Mouse (Mus musculus) liver, embryonic 14 days (tissue): ENCODE data around the gene Cort. TPM values are rescaled to one million over a fixed set of nuclear protein-coding genes. Genes with fewer than 3 reads are reported as not detected.

Experiments used
- polyA plus RNA-seq: library from polyadenylated mRNA; depleted of rRNA; stranded (reverse); fragments of >200 nt; gene quantifications from 2 replicates; pipeline ENCODE4 v1.2.3, GENCODE M21; 2012; rRNA removed

The Cort gene
- polyA plus RNA-seq = 0.06 TPM in 1 of 2 replicates, not detected in the other

DNA sequence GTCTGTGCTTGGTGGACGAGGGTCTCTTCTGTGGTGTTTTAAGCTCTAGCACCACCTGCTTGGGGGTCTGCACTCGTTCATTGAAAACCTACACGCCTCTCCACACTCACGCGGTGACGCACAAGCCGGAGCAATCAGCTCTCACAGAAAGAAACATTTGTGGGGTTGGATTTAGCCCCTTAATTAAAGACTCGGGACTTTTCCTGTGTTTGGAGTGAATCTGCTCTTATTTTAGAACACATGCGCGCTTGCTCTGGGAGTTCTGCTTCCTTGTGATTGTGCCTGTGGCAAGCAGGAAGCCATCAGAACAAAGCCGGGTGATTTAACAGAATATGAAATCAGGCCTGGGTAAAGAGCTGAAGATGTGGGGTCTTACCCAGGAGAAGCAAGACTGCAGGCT, at the start of gene Cort:
Cort (minus strand) TSS at position 101 of the 400 bp plus-strand sequence.

DNA sequence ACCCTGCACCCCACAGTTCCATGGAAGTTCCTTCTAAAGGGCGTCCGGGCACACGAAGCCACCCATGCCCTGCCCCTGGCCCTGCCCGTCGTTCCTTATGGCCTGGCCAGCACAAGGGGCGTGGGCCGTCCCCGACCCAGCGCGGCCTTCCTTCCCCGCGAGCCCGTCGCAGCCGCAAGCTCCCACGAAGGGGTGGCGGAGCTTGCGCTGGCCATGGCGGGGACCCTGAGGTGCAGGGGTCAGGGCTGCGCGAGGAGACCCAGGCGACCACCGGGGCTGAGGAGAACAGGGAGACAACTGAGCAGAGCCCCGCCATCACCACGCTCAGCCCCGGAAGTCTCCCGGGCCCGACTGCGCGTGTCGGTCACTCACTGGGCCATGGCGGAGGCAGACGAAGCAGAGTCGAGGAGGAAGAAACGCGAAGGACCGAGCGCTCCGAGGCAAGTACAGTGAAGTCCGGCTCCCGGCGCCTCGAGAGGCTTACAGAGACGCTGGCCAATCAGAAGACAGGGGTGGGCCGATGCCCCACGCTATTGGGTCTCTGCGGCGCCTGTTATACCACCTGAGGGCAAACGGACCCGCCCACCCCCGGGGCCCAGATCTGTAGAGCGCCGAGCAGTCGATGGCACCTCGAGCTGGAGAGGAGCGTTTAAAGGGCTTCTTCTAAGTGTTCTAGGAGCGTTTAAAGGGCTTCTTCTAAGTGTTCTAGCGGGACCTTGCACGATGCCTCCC, 39.8 kb upstream of the Cort start, which contains the start of gene Pgd:
Pgd (minus strand) TSS at position 557 of the 732 bp plus-strand sequence.

DNA sequence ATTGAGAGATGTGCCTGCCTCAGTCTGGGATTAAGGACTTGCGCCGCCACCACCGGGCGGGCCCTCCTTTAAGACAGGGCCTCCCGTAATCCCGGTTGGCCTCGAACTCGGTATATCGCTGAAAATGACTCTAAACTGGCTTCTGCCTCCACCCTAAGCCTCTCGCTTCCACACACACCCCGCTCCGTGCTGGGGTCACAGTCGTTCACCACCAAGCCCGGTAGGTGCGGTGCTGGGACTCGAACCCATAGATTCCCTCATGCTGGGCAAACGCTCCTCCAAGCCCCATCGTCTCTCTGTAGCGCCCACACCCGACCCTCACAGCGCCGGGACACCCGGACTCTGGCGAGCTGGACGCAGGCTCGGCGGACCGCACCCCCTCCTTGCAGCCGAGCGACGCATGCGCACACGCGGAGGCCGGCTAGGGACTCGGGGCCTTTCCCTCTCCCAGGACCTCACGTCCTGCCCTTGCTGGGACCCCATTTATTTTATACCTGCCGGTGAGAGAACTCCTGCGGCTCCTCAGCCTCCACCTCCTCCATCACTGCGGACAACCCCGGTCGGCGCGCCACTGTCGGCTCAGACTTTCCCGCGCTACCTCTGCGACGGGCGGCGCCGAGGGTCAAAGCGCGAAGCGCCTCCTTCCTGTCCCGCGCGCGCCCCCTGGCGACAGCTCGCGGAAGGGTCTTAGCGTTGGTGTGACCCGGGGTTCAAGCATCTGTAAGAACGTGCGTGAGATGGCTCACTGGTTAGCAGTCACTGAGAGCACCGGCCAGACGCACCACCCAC, 10.6 kb upstream of the Cort start, which contains the start of gene Cenps:
Cenps (minus strand) TSS at position 648 of the 789 bp plus-strand sequence.

DNA sequence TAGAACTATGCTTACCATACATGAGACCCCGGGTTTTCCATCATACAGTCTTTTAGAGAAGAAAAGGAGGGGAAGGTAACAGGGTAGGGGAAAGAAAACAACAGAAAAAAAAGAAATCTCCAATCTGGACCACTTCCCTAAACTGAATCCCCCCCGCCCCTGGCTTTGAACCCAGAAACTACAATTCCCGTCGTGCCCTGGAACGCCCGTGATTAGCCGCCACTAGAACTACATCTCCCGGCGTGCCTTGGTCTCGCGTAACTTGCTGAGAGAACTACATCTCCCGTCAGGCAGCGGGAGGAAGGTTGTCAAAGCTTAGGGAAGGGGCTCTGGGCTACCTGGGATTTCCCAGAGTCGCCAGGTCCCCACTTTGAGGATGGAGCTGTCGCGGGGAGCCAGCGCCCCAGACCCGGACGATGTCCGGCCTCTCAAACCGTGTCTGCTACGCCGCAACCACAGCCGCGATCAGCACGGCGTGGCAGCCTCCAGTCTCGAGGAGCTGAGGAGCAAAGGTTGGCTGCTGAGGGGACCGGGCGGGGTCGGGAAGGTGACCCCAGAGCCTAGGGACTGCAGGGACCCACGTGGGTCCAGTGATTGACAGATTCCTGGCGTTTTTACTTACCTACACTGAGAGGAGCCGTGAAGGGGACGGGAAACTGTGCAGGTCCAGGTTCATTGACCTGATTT, 22.5 kb downstream of the Cort start, which contains the start of gene Dffa:
Dffa (plus strand) TSS at position 272 of the 687 bp plus-strand sequence.

DNA sequence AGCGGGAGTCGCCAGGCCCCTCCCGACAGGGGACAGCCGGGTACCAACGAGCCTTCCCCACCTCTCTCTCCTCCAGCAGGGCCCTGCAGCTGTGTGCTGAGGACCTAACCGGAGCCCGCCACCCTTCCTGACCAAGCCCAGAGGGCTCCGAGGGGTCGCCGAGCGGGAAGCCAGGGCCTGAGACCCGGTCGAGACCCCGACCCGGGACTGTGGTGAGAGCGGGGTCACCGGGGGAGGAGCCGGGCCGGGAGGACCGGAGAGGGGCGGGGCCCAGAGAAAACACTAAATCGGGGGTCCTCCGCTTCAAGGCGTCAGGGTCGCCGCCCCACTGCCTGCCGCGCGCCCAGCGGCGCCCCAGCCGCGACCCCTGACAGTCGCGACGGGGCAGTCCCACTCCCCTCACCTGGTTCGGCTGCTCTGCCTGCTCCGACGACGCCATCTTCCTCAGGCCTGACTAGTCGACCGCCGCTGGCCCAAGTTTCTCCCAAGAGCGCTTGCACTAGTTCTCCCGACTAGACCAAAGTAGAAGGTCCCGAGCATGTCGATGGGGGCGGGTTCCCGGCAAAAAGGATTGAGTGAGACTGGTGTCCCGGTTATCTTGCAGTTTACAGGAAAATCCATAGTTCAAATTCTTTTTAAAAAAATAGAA, 27.1 kb downstream of the Cort start, which contains the start of gene Pex14:
Pex14 (minus strand) TSS at position 508 of the 649 bp plus-strand sequence.

Other genes starting within 250 kb of the Cort start
- 12.0 and 13.4 TPM in 2 replicates for gene Pex14, start 26.9 kb downstream of the Cort start, polyA plus RNA-seq
- gene Dffa, start 22.6 kb downstream of the Cort start, polyA plus RNA-seq = 11.5 and 13.4 TPM in 2 replicates
- gene Cenps, start 10.9 kb upstream of the Cort start, polyA plus RNA-seq = 13.3 and 13.7 TPM in 2 replicates
- 40.4 and 50.5 TPM in 2 replicates for gene Pgd, start 40.0 kb upstream of the Cort start, polyA plus RNA-seq
- 3.9 and 4.1 TPM in 2 replicates for gene Kif1b, start 180.9 kb upstream of the Cort start, polyA plus RNA-seq